ENCODE assay signal across 27 mouse cellular contexts in the genomic region with DNA sequence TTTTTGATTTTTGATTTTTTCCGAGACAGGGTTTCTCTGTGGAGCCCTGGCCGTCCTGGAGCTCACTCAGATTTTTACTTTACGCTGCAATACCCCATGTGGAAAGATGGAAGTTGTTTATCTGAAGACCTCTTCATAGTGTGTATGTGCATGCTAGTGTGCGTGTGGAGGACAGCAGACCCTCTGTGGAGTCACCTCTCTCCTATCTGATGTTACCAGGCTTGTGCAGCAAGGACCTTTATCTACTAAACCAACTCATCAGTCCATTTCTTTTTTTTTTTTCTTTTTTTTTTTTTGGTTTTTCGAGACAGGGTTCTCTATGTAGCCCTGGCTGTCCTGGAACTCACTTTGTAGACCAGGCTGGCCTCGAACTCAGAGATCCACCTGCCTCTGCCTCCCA. TPM values are rescaled to one million over a fixed set of nuclear protein-coding genes. Genes with fewer than 3 reads are reported as not detected.
"Had no signal": no experiment of that assay in that cellular context is flagged by ENCODE, and none has a peak within 500 bp of the region (broad histone marks: within the 10 kb centered on the region; RNA-seq: fewer than 3 reads in every experiment).

No protein-coding gene starts in this region.

- H3K4me2 ChIP-seq: limb, embryonic 12.5 days; limb, embryonic 15.5 days; midbrain, embryonic 13.5 days; neural tube, embryonic 12.5 days; neural tube, embryonic 15.5 days; stomach, embryonic 15.5 days had no signal

- H3K36me3 ChIP-seq: limb, embryonic 15.5 days; midbrain, embryonic 13.5 days; neural tube, embryonic 12.5 days; neural tube, embryonic 15.5 days; stomach, embryonic 15.5 days had no signal

- H3K4me3 ChIP-seq: limb, embryonic 12.5 days; limb, embryonic 15.5 days; midbrain, embryonic 10.5 days; midbrain, embryonic 13.5 days; neural tube, embryonic 12.5 days; neural tube, embryonic 15.5 days; stomach, embryonic 15.5 days had no signal

- H3K27ac ChIP-seq: limb, embryonic 12.5 days; limb, embryonic 15.5 days; midbrain, embryonic 10.5 days; midbrain, embryonic 13.5 days; neural tube, embryonic 12.5 days; neural tube, embryonic 15.5 days; stomach, embryonic 15.5 days had no signal

- H3K9ac ChIP-seq: limb, embryonic 12.5 days; limb, embryonic 15.5 days; midbrain, embryonic 13.5 days; neural tube, embryonic 12.5 days; neural tube, embryonic 15.5 days; stomach, embryonic 15.5 days had no signal

- ATAC-seq: intestine, postnatal 0 days; midbrain, embryonic 13.5 days had no signal

- DNase-seq: kidney, adult 2 months; kidney, postnatal 10 days; kidney, postnatal 36 days; left cerebral cortex, postnatal 4 days; lung, adult 2 months; lung, postnatal 14 days; lung, postnatal 4 days; retina, postnatal 1 day; right cerebral cortex, postnatal 25 days; spleen, adult 18-20 months; thymus, postnatal 36 days had no signal

- H3K27me3 ChIP-seq: limb, embryonic 12.5 days; limb, embryonic 15.5 days; midbrain, embryonic 13.5 days; neural tube, embryonic 12.5 days; neural tube, embryonic 15.5 days; stomach, embryonic 15.5 days had no signal

- H3K9me3 ChIP-seq: limb, embryonic 12.5 days; limb, embryonic 15.5 days; midbrain, embryonic 10.5 days; midbrain, embryonic 13.5 days; neural tube, embryonic 12.5 days; neural tube, embryonic 15.5 days; stomach, embryonic 15.5 days had no signal

- H3K4me1 ChIP-seq: limb, embryonic 12.5 days; limb, embryonic 15.5 days; midbrain, embryonic 10.5 days; midbrain, embryonic 13.5 days; neural tube, embryonic 12.5 days; stomach, embryonic 15.5 days had no signal

RNA-seq across cellular contexts. Expression of a gene that starts 53.5 kb away (rescaled TPM):
- total RNA-seq: layer of hippocampus, postnatal 14 days; left cerebral cortex, adult 18-20 months; left cerebral cortex, postnatal 4 days; megakaryocyte, adult 5-6 weeks; midbrain, postnatal 0 days had no signal
- polyA plus RNA-seq: intestine, embryonic 14.5 days; intestine, postnatal 0 days; kidney, adult 2 months; kidney, embryonic 14.5 days; limb, embryonic 12.5 days; limb, embryonic 15.5 days; lung, adult 2 months; lung, embryonic 16.5 days; midbrain, embryonic 10.5 days; midbrain, embryonic 13.5 days; midbrain, postnatal 0 days; neural tube, embryonic 12.5 days; neural tube, embryonic 15.5 days; stomach, embryonic 15.5 days; urinary bladder, adult 2 months had no signal
